Mouse (Mus musculus) neural tube, embryonic 14.5 days (tissue): ENCODE data around the gene Zdhhc1. TPM values are rescaled to one million over a fixed set of nuclear protein-coding genes. Genes with fewer than 3 reads are reported as not detected.

Source experiments
- ATAC-seq: fragments of 200-750 bp; cut with Nextera tagmentation; 2 replicates; pipeline ENCODE4 v1.8.0; 2017; ENCODE audit warnings: low read depth, mild to moderate bottlenecking, moderate TSS enrichment, moderate library complexity
- H3K27ac ChIP-seq: fragments of 300-500 bp; sonication (generic); 2 replicates; pipeline ENCODE4 v1.5.1; 2014; ENCODE audit warnings: low read depth, mild to moderate bottlenecking, control low read depth, low read length, moderate library complexity, mixed read lengths
- H3K27me3 ChIP-seq: fragments of 300-500 bp; sonication (generic); 2 replicates; pipeline ENCODE4 v1.6.1; 2014; ENCODE audit warnings: low read length; ENCODE audit not compliant: control insufficient read depth, insufficient read depth
- H3K36me3 ChIP-seq: fragments of 300-500 bp; sonication (generic); 2 replicates; pipeline ENCODE4 v1.6.1; 2014; ENCODE audit warnings: low read length, mixed read lengths; ENCODE audit not compliant: control insufficient read depth, insufficient read depth
- H3K4me1 ChIP-seq: fragments of 300-500 bp; sonication (generic); 2 replicates; pipeline ENCODE4 v1.6.1; 2014; ENCODE audit warnings: low read length; ENCODE audit not compliant: control insufficient read depth, insufficient read depth
- H3K4me2 ChIP-seq: fragments of 300-500 bp; sonication (generic); 2 replicates; pipeline ENCODE4 v1.6.1; 2014; ENCODE audit warnings: mild to moderate bottlenecking, low read depth, low read length, control low read depth
- H3K4me3 ChIP-seq: fragments of 300-500 bp; sonication (generic); 2 replicates; pipeline ENCODE4 v1.5.1; 2014; ENCODE audit warnings: low read depth, low read length, control low read depth, mixed read lengths
- H3K9ac ChIP-seq: fragments of 300-500 bp; sonication (generic); replicated peaks from 2 replicates; pipeline ENCODE4 v1.6.1; 2014; ENCODE audit warnings: low read depth, mild to moderate bottlenecking, control low read depth, low read length, mixed read lengths
- H3K9me3 ChIP-seq: fragments of 300-500 bp; sonication (generic); 2 replicates; pipeline ENCODE4 v1.6.1; 2016; ENCODE audit warnings: low read length; ENCODE audit not compliant: control insufficient read depth
- WGBS: fragments of 180-500 bp; shearing (Covaris S2); extraction: QIAGEN DNeasy Blood & Tissue Kit; methylation state at CpG from one replicate; pipeline ENCODE4 v1.1.7; 2014; 5-methylcytosine and 5-hydroxymethylcytosine counted together
- polyA plus RNA-seq: library from polyadenylated mRNA; unstranded; fragments of >200 nt; fragmentation: Nextera tagmentation; extraction: Ambion mirVana; gene quantifications from 2 replicates; pipeline ENCODE4 v1.2.1, GENCODE M21; 2014

Gene Zdhhc1
- polyA plus RNA-seq, 1 experiment from 2014 or later = 32.5 TPM

DNA sequence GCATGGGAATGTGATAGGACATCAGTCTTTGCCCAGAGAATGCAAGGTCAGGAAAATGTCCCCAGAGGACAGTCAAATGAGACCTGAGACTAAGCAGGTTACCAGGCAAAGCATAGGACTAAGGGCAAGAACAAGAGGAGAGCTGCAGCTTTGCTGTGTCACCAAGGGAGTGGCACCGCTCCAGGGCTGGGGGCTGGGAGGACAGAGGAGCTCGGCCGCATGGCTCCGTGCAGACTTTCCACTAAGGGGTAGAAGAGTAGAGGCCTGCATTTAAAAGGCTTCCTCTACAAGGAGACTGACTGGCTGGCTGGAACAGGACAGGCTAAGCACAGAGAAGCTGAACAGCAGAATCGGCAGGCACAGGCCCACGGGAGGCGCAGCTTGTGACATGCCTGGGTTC is 32.1 kb downstream of the Zdhhc1 start:
- H3K27ac ChIP-seq = no peak overlapping the region

DNA sequence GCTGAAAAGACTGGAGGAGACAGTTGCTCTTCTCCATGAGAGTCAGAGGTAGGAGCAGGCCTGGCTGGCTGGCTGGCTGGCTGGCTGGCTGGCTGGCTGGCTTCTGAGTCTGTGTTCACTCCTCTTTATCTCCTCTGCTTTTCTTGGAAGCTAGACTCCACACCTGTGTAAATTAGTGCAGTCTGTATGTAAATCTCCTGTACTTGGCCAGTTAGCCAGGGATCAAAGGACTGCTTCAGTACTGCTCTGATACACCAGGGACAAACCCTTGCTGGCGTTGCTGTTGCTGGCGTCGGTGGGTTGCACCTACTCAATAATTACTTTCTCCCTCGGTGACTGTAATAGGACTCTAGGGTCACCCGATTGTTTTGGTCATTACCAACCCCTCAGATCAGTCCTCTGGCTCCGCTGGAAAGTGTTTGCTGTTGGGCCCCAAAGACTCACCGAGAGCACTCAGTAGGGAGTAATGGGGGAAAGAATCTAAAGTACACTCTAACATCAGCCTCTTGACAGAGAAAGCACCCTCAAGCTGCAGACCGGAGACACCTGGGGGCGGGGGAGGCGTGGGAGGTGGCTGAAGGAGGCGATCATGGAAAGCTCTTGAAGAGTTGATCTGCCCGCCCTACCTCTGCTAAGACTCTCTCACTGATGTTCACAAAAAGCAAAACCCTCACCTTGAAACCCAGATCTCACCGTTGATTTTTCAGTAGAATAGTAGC is 35.5 kb downstream of the Zdhhc1 start:
- H3K9me3 ChIP-seq = no peaks in the 10 kb centered on the region
- H3K4me2 ChIP-seq = no peak overlapping the region
- no peaks in the 10 kb centered on the region for H3K27me3 ChIP-seq
- no peak overlapping the region for H3K4me3 ChIP-seq
- H3K9ac ChIP-seq = no peak overlapping the region
- WGBS = 63% methylated on average over 13 of the region's 13 CpGs
- peaks cover 7% of the 10 kb centered on the region; the same call in 1 of the 2 replicates for H3K4me1 ChIP-seq
- H3K27ac ChIP-seq = no peak overlapping the region
- H3K36me3 ChIP-seq = no peaks in the 10 kb centered on the region
- ATAC-seq = no peak

More for the DNA sequence above, 32.1 kb downstream of the Zdhhc1 start:
- Histone ChIP-seq H3K4me3 (no peak overlapping the region), H3K9ac (no peak overlapping the region), H3K36me3 (0 out of 2 replicates have a peak, but pooled peaks cover 3% of the 10 kb centered on the region), H3K27me3 (no peaks in the 10 kb centered on the region), H3K4me2 (no peak overlapping the region), H3K4me1 (peaks cover 16% of the 10 kb centered on the region), H3K9me3 (no peaks in the 10 kb centered on the region)
- no peak for ATAC-seq
- 72% methylated on average over 7 of the region's 7 CpGs for WGBS

GRCm38 (mm10) chr8:105455218-105455617 is 41.5 kb downstream of the Zdhhc1 start:
- H3K36me3 ChIP-seq = no peaks in the 10 kb centered on the region
- no peak overlapping the region for H3K9ac ChIP-seq
- H3K9me3 ChIP-seq = no peaks in the 10 kb centered on the region
- 70% methylated on average over 10 of the region's 10 CpGs for WGBS
- no peaks in the 10 kb centered on the region for H3K4me1 ChIP-seq
- H3K27ac ChIP-seq = no peak overlapping the region
- no peak overlapping the region for H3K4me2 ChIP-seq
- ATAC-seq = no peak
- no peaks in the 10 kb centered on the region for H3K27me3 ChIP-seq
- H3K4me3 ChIP-seq = no peak overlapping the region

GRCm38 (mm10) chr8:105454088-105454487 is 42.6 kb downstream of the Zdhhc1 start:
- Histone ChIP-seq H3K4me3 (no peak overlapping the region), H3K9me3 (no peaks in the 10 kb centered on the region), H3K36me3 (no peaks in the 10 kb centered on the region), H3K4me1 (no peaks in the 10 kb centered on the region), H3K27ac (no peak overlapping the region), H3K4me2 (no peak overlapping the region), H3K9ac (no peak overlapping the region), H3K27me3 (no peaks in the 10 kb centered on the region)
- 56% methylated on average over 5 of the region's 5 CpGs for WGBS
- ATAC-seq = no peak

GRCm38 (mm10) chr8:105453296-105453695 is 43.4 kb downstream of the Zdhhc1 start:
- Histone ChIP-seq H3K9me3 (no peaks in the 10 kb centered on the region), H3K4me2 (no peak overlapping the region), H3K27ac (no peak overlapping the region), H3K9ac (no peak overlapping the region), H3K27me3 (no peaks in the 10 kb centered on the region), H3K36me3 (no peaks in the 10 kb centered on the region), H3K4me1 (no peaks in the 10 kb centered on the region), H3K4me3 (no peak overlapping the region)
- 86% methylated on average over 5 of the region's 5 CpGs for WGBS
- ATAC-seq = no peak

DNA sequence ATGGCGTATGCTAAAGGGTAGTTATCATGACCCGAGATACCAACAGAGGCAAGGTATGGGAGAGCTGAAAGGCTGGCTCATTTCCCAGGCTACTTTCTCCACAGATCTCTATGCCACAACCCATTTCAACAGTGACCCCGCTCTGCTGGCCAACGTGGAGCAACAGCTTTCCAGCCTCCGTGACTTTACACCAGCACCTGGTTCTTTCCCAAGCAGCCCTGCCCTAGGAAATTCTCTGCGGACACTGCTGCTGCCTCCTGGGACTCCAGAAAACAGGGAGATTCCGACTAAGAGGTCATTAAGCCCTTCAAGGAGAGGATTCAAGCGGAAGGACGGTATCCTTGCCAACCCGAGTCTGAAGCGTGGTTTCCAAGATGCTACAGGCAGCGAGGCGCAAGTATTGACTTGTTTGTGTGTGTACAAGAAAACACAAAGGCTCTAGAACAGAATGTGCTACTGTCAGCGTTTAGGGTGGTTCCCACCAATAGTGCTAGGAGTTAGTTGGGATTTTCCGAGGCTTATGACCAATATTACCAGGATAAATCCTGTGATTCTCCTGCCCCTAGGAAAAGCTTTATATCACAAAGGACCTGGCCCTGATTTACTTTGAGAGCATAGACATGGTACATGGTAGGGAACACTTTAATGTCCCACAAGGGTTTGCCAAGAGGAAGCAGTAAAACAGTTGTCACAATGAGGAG is 44.6 kb downstream of the Zdhhc1 start:
- Histone ChIP-seq H3K27me3 (no peaks in the 10 kb centered on the region), H3K4me3 (no peak overlapping the region), H3K4me2 (no peak overlapping the region), H3K9ac (no peak overlapping the region), H3K9me3 (no peaks in the 10 kb centered on the region), H3K27ac (no peak overlapping the region), H3K4me1 (no peaks in the 10 kb centered on the region), H3K36me3 (no peaks in the 10 kb centered on the region)
- WGBS = 42% methylated on average over 15 of the region's 15 CpGs
- no peak for ATAC-seq

- Histone ChIP-seq H3K4me2 (no peak overlapping the region), H3K9me3 (no peaks in the 10 kb centered on the region), H3K27ac (no peak overlapping the region), H3K9ac (no peak overlapping the region), H3K36me3 (no peaks in the 10 kb centered on the region), H3K27me3 (no peaks in the 10 kb centered on the region), H3K4me3 (no peak overlapping the region), H3K4me1 (no peaks in the 10 kb centered on the region; the same call in 1 of the 2 replicates)
- ATAC-seq = no peak
- WGBS = 38% methylated on average over 1 of the region's 1 CpGs
Observed at GRCm38 (mm10) chr8:105450977-105451376, 45.7 kb downstream of the Zdhhc1 start.

DNA sequence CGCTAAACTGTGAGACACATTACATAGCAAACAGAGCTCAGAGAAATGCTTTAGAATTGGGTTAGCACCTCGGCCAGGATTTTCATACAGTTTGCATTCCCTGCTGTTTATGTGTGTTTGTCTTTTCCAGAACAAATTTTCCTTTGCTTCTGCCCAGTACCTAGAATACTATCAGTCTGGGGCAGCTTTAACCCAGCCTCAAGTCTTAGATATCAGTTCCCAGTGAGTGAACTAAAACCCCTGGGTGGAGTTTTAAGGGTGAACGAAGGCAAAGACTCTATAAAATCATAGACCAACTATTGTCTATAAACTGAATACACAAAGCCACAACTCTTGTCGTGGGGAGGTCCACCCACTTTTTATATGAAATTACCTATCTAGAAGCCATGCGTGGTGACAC is 48.1 kb downstream of the Zdhhc1 start:
- ATAC-seq = no peak
- 88% methylated on average over 5 of the region's 5 CpGs for WGBS

DNA sequence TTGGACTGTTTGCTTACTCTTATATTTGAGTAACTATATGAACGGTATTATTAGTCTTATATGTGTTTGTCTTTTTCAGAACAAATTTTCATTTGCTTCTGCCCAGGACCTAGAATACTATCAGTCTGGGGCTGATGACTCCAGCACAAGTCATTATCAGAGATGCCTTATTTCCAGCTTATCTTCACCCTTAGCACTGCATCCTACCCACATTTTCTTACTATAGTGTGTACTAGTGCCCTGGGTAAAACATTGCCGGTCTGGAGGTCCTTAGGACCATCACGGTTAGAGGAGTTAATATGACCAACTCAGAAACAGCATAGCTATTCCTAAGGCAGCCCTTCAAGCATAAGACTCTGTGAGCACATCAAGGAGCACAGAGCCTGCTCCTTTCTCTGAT is 48.5 kb downstream of the Zdhhc1 start:
- Histone ChIP-seq H3K9ac (no peak overlapping the region), H3K27me3 (no peaks in the 10 kb centered on the region), H3K4me2 (no peak overlapping the region), H3K4me1 (peaks cover 7% of the 10 kb centered on the region; the same call in 1 of the 2 replicates), H3K36me3 (no peaks in the 10 kb centered on the region), H3K4me3 (no peak overlapping the region), H3K9me3 (no peaks in the 10 kb centered on the region), H3K27ac (no peak overlapping the region)
- ATAC-seq = no peak
- 96% methylated on average over 3 of the region's 3 CpGs for WGBS

More for the DNA sequence above, 48.1 kb downstream of the Zdhhc1 start:
- H3K9me3 ChIP-seq = no peaks in the 10 kb centered on the region
- H3K4me3 ChIP-seq = no peak overlapping the region
- peaks cover 7% of the 10 kb centered on the region; the same call in 1 of the 2 replicates for H3K4me1 ChIP-seq
- no peak overlapping the region for H3K4me2 ChIP-seq
- no peaks in the 10 kb centered on the region for H3K27me3 ChIP-seq
- H3K9ac ChIP-seq = no peak overlapping the region
- H3K27ac ChIP-seq = no peak overlapping the region
- H3K36me3 ChIP-seq = no peaks in the 10 kb centered on the region
